Mouse (Mus musculus): ENCODE data around the gene Rmdn3. TPM values are rescaled to one million over a fixed set of nuclear protein-coding genes. Genes with fewer than 3 reads are reported as not detected.

Rmdn3 gene
- polyA plus RNA-seq, 2 experiments: 22.8 to 42.2 TPM

DNA sequence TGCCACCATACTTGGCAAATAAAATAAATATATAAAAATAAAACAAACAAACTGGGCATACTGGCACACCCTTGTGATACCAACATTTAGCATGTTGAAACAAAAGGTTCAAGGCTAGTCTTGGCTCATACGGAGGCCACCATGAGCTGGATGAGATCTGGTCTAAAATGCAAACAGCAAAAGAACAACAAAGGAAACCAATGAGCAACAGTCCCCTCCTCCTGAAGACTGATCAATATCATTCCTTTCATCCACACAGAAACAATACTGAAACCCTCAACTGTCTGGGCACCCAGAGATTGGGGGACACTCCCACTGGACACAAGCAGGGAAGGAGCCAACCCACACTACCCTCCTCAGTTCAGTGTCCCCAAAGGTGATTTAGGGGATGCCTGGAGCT lies 40.7 kb upstream of the Rmdn3 start:
- H3K36me3 ChIP-seq (replicated peaks; ENCODE audit: control insufficient read depth, insufficient read depth, low read depth): no peaks in the 10 kb centered on the region
- peaks cover 0 to 6% of the 10 kb centered on the region in 2 experiments; a peak in 1 of 4 replicates for H3K4me1 ChIP-seq (replicated peaks; ENCODE audit: control insufficient read depth in 2 of 2, insufficient read depth in 2 of 2, low read length in 1 of 2)
- H3K4me3 ChIP-seq (ENCODE audit: insufficient read depth in 1 of 2, low read depth in 2 of 2, low read length in 2 of 2): no peak overlapping the region
- 70% methylated on average over 1 of the region's 1 CpGs for WGBS (ENCODE audit: insufficient replicate concordance)
- H3K9me3 ChIP-seq (ENCODE audit: control insufficient read depth, low read length): no peaks in the 10 kb centered on the region
- no peaks in the 10 kb centered on the region for H3K27me3 ChIP-seq (ENCODE audit: control insufficient read depth, insufficient read depth, low read length)
- TF ChIP-seq EP300 (IDR thresholded peaks at IDR 0.05; ENCODE audit: low read depth) (no peak), CTCF (IDR thresholded peaks at IDR 0.05; ENCODE audit: low read depth) (no peak)
- no peak overlapping the region for H3K9ac ChIP-seq (replicated peaks)
- no peak for DNase-seq (ENCODE audit: low read depth in 3 of 3, low spot score in 3 of 3)
- ATAC-seq (ENCODE audit: insufficient read depth): no peak
- no peak overlapping the region for H3K27ac ChIP-seq
- no peak overlapping the region for H3K4me2 ChIP-seq (ENCODE audit: low read depth)

DNA sequence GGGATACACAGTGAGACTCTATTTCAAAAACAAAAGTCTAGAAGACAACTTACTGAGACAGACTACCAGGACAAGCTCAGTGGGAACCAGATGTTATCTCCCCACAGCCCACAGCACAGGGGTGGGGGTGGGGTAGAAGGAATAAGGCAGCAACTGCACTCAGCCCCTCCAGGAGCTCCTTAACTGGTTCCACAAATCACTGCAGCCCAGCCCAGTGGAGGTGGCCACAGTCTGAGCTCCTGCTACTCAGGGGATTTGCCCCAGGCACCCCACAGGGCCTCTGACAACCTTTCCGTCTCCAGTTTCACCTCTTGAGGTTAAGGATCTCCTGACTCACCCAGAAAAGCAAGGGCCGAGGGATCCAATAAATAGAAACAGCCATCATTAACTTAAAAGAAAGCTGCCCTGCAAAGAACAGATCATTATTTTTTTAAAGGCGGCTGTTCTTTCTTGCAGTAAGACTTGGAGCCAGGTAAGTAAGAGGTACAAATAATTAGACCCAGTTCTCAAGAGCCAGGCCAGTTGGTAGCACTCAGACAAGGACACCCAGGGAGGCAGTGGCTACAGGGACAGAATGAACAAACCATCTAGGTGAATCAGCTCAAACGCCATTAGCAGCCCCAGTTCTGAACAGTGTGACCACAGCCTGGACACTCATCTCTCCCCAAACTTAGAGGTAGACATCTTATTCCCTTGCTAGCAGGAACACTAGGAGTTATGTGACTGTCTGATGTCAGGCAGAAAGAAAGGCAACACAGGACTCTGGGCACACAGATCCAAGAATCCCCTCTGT lies 39.7 kb upstream of the Rmdn3 start:
- no peak for TF ChIP-seq CTCF (IDR thresholded peaks at IDR 0.05; ENCODE audit: low read depth)
- TF ChIP-seq EP300 (IDR thresholded peaks at IDR 0.05; ENCODE audit: low read depth): no peak
- Histone ChIP-seq H3K27me3 (ENCODE audit: control insufficient read depth, insufficient read depth, low read length) (no peaks in the 10 kb centered on the region), H3K36me3 (replicated peaks; ENCODE audit: control insufficient read depth, insufficient read depth, low read depth) (no peaks in the 10 kb centered on the region), H3K4me1 (replicated peaks; ENCODE audit: control insufficient read depth in 2 of 2, insufficient read depth in 2 of 2, low read length in 1 of 2) (peaks cover 0 to 6% of the 10 kb centered on the region in 2 experiments; a peak in 1 of 4 replicates), H3K27ac (no peak overlapping the region), H3K9me3 (ENCODE audit: control insufficient read depth, low read length) (no peaks in the 10 kb centered on the region), H3K4me3 (ENCODE audit: insufficient read depth in 1 of 2, low read depth in 2 of 2, low read length in 2 of 2) (no peak overlapping the region), H3K9ac (replicated peaks) (no peak overlapping the region), H3K4me2 (ENCODE audit: low read depth) (no peak overlapping the region)
- DNase-seq (ENCODE audit: low read depth in 3 of 3, low spot score in 3 of 3): no peak
- ATAC-seq (ENCODE audit: insufficient read depth): no peak
- 62% methylated on average over 4 of the region's 4 CpGs for WGBS (ENCODE audit: insufficient replicate concordance)

DNA sequence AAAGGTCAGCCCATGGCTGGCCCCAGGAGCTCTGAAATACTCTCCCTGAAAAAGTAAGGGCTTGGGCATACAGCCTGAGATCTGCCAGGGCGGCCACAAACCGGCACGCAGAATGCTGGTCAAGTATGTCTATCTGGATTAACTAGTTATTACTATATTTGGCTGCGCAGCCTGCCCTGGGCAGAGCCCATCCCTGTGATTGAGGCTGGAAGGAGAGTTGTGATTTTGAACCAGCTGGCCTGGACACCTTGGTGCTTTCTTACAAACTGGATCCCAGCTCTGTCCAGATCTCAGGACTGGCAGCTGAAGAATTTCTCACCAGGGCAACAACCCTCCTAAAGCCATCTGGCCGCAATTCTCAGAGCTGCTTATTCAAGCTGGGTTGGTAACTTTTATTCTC lies 37.3 kb upstream of the Rmdn3 start:
- no peaks in the 10 kb centered on the region for H3K27me3 ChIP-seq (ENCODE audit: control insufficient read depth, insufficient read depth, low read length)
- WGBS (ENCODE audit: insufficient replicate concordance): 82% methylated on average over 5 of the region's 5 CpGs
- no peak overlapping the region for H3K9ac ChIP-seq (replicated peaks)
- H3K27ac ChIP-seq: no peak overlapping the region
- no peak overlapping the region for H3K4me3 ChIP-seq (ENCODE audit: insufficient read depth in 1 of 2, low read depth in 2 of 2, low read length in 2 of 2)
- H3K36me3 ChIP-seq (replicated peaks; ENCODE audit: control insufficient read depth, insufficient read depth, low read depth): no peaks in the 10 kb centered on the region
- H3K9me3 ChIP-seq (ENCODE audit: control insufficient read depth, low read length): no peaks in the 10 kb centered on the region
- DNase-seq (ENCODE audit: low read depth in 3 of 3, low spot score in 3 of 3): no peak
- H3K4me2 ChIP-seq (ENCODE audit: low read depth): no peak overlapping the region
- TF ChIP-seq EP300 (IDR thresholded peaks at IDR 0.05; ENCODE audit: low read depth) (no peak), CTCF (IDR thresholded peaks at IDR 0.05; ENCODE audit: low read depth) (no peak)
- ATAC-seq (ENCODE audit: insufficient read depth): no peak
- H3K4me1 ChIP-seq (replicated peaks; ENCODE audit: control insufficient read depth in 2 of 2, insufficient read depth in 2 of 2, low read length in 1 of 2): peaks cover 0 to 7% of the 10 kb centered on the region in 2 experiments; a peak in 1 of 4 replicates

DNA sequence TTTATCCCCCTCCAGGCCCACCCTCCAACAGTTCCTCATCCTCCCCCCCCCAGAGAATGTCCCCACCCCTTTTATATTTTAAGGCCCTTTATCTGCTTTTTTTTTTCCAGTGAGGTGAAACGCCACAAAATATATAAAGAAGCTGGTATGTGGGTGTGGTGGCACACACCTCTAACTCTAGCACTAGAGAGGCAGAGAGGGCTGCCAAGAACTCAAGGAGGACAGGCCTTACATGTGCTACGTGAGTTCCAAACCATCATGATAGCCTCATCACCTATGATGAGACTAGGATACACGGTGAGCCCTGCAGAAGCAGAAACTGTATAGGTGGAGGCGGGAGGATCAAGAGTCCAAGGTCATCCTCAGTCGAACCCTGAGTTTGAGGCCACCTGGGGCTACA lies 34.1 kb upstream of the Rmdn3 start:
- peaks cover 0 to 3% of the 10 kb centered on the region in 2 experiments; a peak in 1 of 4 replicates for H3K4me1 ChIP-seq (replicated peaks; ENCODE audit: control insufficient read depth in 2 of 2, insufficient read depth in 2 of 2, low read length in 1 of 2)
- WGBS (ENCODE audit: insufficient replicate concordance): 61% methylated on average over 5 of the region's 5 CpGs
- ATAC-seq (ENCODE audit: insufficient read depth): no peak
- H3K36me3 ChIP-seq (replicated peaks; ENCODE audit: control insufficient read depth, insufficient read depth, low read depth): no peaks in the 10 kb centered on the region
- H3K9ac ChIP-seq (replicated peaks): no peak overlapping the region
- H3K27me3 ChIP-seq (ENCODE audit: control insufficient read depth, insufficient read depth, low read length): no peaks in the 10 kb centered on the region
- no peak overlapping the region for H3K4me3 ChIP-seq (ENCODE audit: insufficient read depth in 1 of 2, low read depth in 2 of 2, low read length in 2 of 2)
- DNase-seq (ENCODE audit: low read depth in 3 of 3, low spot score in 3 of 3): no peak
- TF ChIP-seq EP300 (IDR thresholded peaks at IDR 0.05; ENCODE audit: low read depth) (no peak), CTCF (IDR thresholded peaks at IDR 0.05; ENCODE audit: low read depth) (no peak)
- H3K27ac ChIP-seq: no peak overlapping the region
- no peaks in the 10 kb centered on the region for H3K9me3 ChIP-seq (ENCODE audit: control insufficient read depth, low read length)
- H3K4me2 ChIP-seq (ENCODE audit: low read depth): no peak overlapping the region

DNA sequence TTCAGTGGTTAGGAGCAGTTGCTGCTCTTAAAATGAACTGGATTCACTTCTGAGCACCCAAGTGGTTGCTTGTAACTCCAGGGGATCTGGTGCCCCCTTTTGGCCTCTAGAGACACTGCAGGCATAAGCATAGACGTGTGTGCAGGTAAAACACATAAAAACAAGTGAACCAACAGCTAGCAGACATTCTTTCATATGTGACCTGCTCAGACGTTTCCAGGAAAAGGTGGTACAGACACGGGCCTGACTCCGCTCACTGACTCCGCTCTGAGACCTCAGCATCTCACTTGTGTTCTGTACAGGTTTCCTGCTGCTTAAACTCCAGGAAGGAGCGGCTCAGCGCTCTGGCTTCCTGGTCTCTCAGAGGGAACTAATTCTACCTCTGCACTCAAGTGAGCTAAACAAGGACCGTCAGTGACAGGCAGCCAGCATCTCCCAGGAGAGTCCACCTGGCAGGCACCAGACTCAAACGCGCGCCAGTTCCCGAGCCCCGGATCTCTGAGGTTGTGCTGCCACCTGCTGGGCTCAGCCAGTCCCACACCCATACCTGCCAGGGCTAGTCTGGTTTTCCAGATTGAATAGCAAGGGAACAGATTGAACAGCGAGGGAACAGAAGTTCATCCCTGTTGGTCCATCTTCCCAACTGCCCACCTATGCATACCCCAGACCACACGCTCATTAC lies 32.3 kb upstream of the Rmdn3 start:
- WGBS (ENCODE audit: insufficient replicate concordance): 5% methylated on average over 15 of the region's 15 CpGs
- H3K27ac ChIP-seq: no peak overlapping the region
- no peaks in the 10 kb centered on the region for H3K9me3 ChIP-seq (ENCODE audit: control insufficient read depth, low read length)
- DNase-seq (ENCODE audit: low read depth in 3 of 3, low spot score in 3 of 3) (peak; percentile 57 to 75 (median 65)), ATAC-seq (ENCODE audit: insufficient read depth) (peak; percentile 89)
- peaks cover 0 to 3% of the 10 kb centered on the region in 2 experiments; a peak in 1 of 4 replicates for H3K4me1 ChIP-seq (replicated peaks; ENCODE audit: control insufficient read depth in 2 of 2, insufficient read depth in 2 of 2, low read length in 1 of 2)
- TF ChIP-seq CTCF (IDR thresholded peaks at IDR 0.05; ENCODE audit: low read depth) (peak; percentile 95), EP300 (IDR thresholded peaks at IDR 0.05; ENCODE audit: low read depth) (no peak)
- H3K27me3 ChIP-seq (ENCODE audit: control insufficient read depth, insufficient read depth, low read length): no peaks in the 10 kb centered on the region
- 0 out of 2 replicates have a peak overlapping the region, but pooled peaks have one; percentile 43 for H3K9ac ChIP-seq (replicated peaks)
- peak overlapping the region; percentile 45 to 62 for H3K4me3 ChIP-seq (ENCODE audit: insufficient read depth in 1 of 2, low read depth in 2 of 2, low read length in 2 of 2)
- H3K36me3 ChIP-seq (replicated peaks; ENCODE audit: control insufficient read depth, insufficient read depth, low read depth): no peaks in the 10 kb centered on the region
- peak overlapping the region; percentile 89 for H3K4me2 ChIP-seq (ENCODE audit: low read depth)
